Mouse (Mus musculus): ENCODE results near the gene Col5a1. TPM values are rescaled to one million over a fixed set of nuclear protein-coding genes. Genes with fewer than 3 reads are reported as not detected.

The Col5a1 gene
- polyA plus RNA-seq, 1 experiment from 2014 or later, result 25.6 TPM

DNA sequence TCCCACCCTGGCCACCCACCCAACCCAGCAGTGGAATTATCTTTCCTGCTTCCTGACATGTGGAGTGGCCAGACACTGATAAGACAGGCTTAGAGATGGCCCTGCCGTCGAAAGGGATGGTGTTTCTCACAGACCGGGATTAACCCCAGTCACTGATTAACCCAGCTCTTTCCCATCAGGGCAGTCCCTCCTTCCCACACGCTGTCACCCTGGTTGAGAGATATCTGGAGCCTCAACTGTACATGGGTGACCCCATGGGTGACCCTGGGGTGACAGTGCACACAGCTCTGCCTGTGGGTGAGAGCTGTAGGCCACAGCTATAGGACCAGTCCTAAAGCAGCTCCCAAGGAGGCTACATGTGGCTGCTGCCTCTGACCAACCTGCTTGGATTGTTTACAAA lies 15.2 kb upstream of the Col5a1 start:
- peaks cover 14% of the 10 kb centered on the region for H3K4me1 ChIP-seq (replicated peaks)
- H3K36me3 ChIP-seq, result no peaks in the 10 kb centered on the region
- peaks cover 11% of the 10 kb centered on the region; the same call in 1 of the 2 replicates for H3K27me3 ChIP-seq (ENCODE audit: insufficient read depth, poor library complexity, severe bottlenecking)
- no peak overlapping the region for H3K27ac ChIP-seq
- no peak overlapping the region for H3K4me3 ChIP-seq
- no peaks in the 10 kb centered on the region for H3K9me3 ChIP-seq
- WGBS, result 78% methylated on average over 4 of the region's 4 CpGs
- no peak for DNase-seq (ENCODE audit: low spot score)

DNA sequence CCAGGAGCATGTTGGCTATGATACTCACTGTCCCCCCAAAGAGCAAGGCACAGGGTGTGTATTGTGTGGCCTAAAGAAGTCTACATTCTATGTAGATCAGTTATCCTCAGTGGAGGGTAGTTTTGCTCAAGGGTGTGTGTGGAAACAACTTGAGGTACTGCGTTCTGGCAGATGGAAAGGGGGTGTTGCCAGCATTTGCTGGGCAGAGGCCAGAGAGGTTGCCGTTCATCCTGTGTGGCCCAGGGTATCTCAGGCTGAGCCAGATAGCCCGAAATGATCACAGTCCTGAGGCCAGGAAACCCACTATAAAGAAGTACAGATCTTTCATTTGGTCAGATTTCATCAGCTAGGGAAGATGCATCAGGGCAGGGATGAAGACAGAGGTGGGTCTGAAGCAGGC lies 13.9 kb upstream of the Col5a1 start:
- peaks cover 11% of the 10 kb centered on the region for H3K4me1 ChIP-seq (replicated peaks)
- DNase-seq (ENCODE audit: low spot score), result no peak
- WGBS, result 83% methylated on average over 3 of the region's 3 CpGs

GRCm38 (mm10) chr2:27873030-27873429 lies 13.2 kb upstream of the Col5a1 start:
- peaks cover 11% of the 10 kb centered on the region for H3K4me1 ChIP-seq (replicated peaks)
- no peaks in the 10 kb centered on the region for H3K9me3 ChIP-seq
- H3K4me3 ChIP-seq, result no peak overlapping the region
- 87% methylated on average over 5 of the region's 5 CpGs for WGBS
- no peak overlapping the region for H3K27ac ChIP-seq
- H3K36me3 ChIP-seq, result no peaks in the 10 kb centered on the region
- no peak for DNase-seq (ENCODE audit: low spot score)
- peaks cover 11% of the 10 kb centered on the region for H3K27me3 ChIP-seq (ENCODE audit: insufficient read depth, poor library complexity, severe bottlenecking)

More for the DNA sequence above, 13.9 kb upstream of the Col5a1 start:
- Histone ChIP-seq H3K9me3 (no peaks in the 10 kb centered on the region), H3K27ac (0 out of 2 replicates have a peak overlapping the region, but pooled peaks have one; percentile 8), H3K4me3 (no peak overlapping the region), H3K27me3 (ENCODE audit: insufficient read depth, poor library complexity, severe bottlenecking) (peaks cover 11% of the 10 kb centered on the region), H3K36me3 (no peaks in the 10 kb centered on the region)

DNA sequence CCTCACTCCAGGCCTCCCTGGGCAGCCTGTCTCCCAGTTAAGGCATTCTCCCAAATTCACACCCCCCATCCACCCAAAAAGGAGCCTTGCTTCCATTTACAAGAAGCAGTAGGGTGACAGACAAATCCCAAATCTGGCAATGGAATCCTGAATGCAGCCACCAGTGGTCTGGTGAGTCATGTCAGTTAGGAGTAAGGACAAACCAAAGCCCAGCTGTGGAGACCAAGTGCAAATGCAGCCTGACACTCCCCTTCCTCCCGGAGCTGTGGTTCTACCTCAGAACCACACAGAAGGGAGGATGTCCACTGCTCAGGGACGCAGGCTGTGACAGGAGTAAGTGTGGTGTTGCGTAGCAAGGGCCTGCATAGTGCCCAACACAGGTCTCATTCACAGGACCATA lies 11.6 kb upstream of the Col5a1 start:
- Histone ChIP-seq H3K4me1 (replicated peaks) (peaks cover 11% of the 10 kb centered on the region), H3K36me3 (no peaks in the 10 kb centered on the region), H3K27ac (no peak overlapping the region), H3K27me3 (ENCODE audit: insufficient read depth, poor library complexity, severe bottlenecking) (peaks cover 6% of the 10 kb centered on the region), H3K9me3 (no peaks in the 10 kb centered on the region), H3K4me3 (no peak overlapping the region)
- DNase-seq (ENCODE audit: low spot score), result no peak
- 85% methylated on average over 3 of the region's 3 CpGs for WGBS

GRCm38 (mm10) chr2:27875231-27875630 lies 11.0 kb upstream of the Col5a1 start:
- Histone ChIP-seq H3K9me3 (no peaks in the 10 kb centered on the region), H3K36me3 (no peaks in the 10 kb centered on the region), H3K4me3 (no peak overlapping the region), H3K4me1 (replicated peaks) (peaks cover 11% of the 10 kb centered on the region), H3K27me3 (ENCODE audit: insufficient read depth, poor library complexity, severe bottlenecking) (peaks cover 6% of the 10 kb centered on the region), H3K27ac (no peak overlapping the region)
- WGBS, result 68% methylated on average over 5 of the region's 5 CpGs
- DNase-seq (ENCODE audit: low spot score), result no peak

DNA sequence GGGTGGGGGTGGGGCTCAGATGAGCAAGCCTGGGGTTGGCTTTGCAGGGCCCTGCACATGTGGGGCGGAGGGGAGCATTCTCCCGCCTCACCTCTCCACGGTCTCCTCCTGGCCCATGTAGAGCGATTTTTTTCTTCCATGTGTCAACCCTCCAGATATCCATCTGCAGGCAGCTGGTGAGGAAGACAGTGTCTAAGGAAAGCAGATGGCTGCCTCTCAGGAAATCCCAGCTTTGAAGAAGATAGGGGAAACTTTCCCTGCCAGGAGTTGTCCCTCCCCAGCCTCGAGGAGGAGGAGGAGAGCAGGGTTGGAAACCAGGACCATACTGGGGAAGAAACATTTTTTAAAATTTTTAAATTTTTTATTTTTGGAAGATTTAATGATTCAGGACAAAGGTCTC lies 10.4 kb upstream of the Col5a1 start:
- H3K27me3 ChIP-seq (ENCODE audit: insufficient read depth, poor library complexity, severe bottlenecking), result peaks cover 6% of the 10 kb centered on the region
- DNase-seq (ENCODE audit: low spot score), result no peak
- no peak overlapping the region for H3K27ac ChIP-seq
- peaks cover 11% of the 10 kb centered on the region for H3K4me1 ChIP-seq (replicated peaks)
- H3K36me3 ChIP-seq, result no peaks in the 10 kb centered on the region
- no peak overlapping the region for H3K4me3 ChIP-seq
- H3K9me3 ChIP-seq, result no peaks in the 10 kb centered on the region
- 76% methylated on average over 5 of the region's 5 CpGs for WGBS

GRCm38 (mm10) chr2:27876724-27877504 lies 9.3 kb upstream of the Col5a1 start:
- peaks cover 6% of the 10 kb centered on the region for H3K27me3 ChIP-seq (ENCODE audit: insufficient read depth, poor library complexity, severe bottlenecking)
- no peak for DNase-seq (ENCODE audit: low spot score)
- no peaks in the 10 kb centered on the region for H3K9me3 ChIP-seq
- no peak overlapping the region for H3K4me3 ChIP-seq
- no peak overlapping the region for H3K27ac ChIP-seq
- no peaks in the 10 kb centered on the region for H3K36me3 ChIP-seq
- H3K4me1 ChIP-seq (replicated peaks), result peaks cover 14% of the 10 kb centered on the region
- WGBS, result 87% methylated on average over 13 of the region's 13 CpGs

DNA sequence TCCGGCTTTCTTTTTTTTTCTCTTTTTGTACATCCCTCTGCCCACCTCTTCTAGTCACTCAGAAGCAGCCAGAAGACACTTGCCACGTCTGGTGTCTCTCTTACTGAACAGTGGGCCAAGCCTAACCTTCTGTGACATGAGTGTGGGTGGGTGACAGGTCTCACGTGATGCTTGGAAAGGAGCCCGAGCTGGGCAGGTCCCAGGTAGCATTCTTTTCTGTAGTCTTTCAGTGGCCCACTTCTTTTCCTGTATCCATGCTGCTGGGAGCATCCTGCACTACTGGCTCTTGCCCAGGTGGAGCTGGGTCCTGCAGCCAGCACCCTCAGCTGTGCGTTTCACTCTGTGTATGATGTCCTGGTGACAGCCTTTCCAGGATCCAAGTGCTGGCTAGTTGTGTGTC lies 8.2 kb upstream of the Col5a1 start:
- Histone ChIP-seq H3K27ac (no peak overlapping the region), H3K4me1 (replicated peaks) (peaks cover 6% of the 10 kb centered on the region; the same call in 1 of the 2 replicates), H3K9me3 (no peaks in the 10 kb centered on the region), H3K36me3 (no peaks in the 10 kb centered on the region), H3K27me3 (ENCODE audit: insufficient read depth, poor library complexity, severe bottlenecking) (peaks cover 6% of the 10 kb centered on the region), H3K4me3 (no peak overlapping the region)
- WGBS, result 81% methylated on average over 5 of the region's 5 CpGs
- no peak for DNase-seq (ENCODE audit: low spot score)

GRCm38 (mm10) chr2:27883276-27883675 lies 2.9 kb upstream of the Col5a1 start:
- H3K4me3 ChIP-seq, result no peak overlapping the region
- no peak for DNase-seq (ENCODE audit: low spot score)
- no peaks in the 10 kb centered on the region for H3K9me3 ChIP-seq
- no peaks in the 10 kb centered on the region for H3K36me3 ChIP-seq
- H3K27me3 ChIP-seq (ENCODE audit: insufficient read depth, poor library complexity, severe bottlenecking), result peaks cover 30% of the 10 kb centered on the region
- H3K27ac ChIP-seq, result 0 out of 2 replicates have a peak overlapping the region, but pooled peaks have one; percentile 23
- WGBS, result 83% methylated on average over 7 of the region's 7 CpGs
- peaks cover 44% of the 10 kb centered on the region for H3K4me1 ChIP-seq (replicated peaks)

- no peaks in the 10 kb centered on the region for H3K9me3 ChIP-seq
- peaks cover 43% of the 10 kb centered on the region for H3K27me3 ChIP-seq (ENCODE audit: insufficient read depth, poor library complexity, severe bottlenecking)
- peaks cover 60% of the 10 kb centered on the region for H3K4me1 ChIP-seq (replicated peaks)
- peak overlapping the region; percentile 91 for H3K27ac ChIP-seq
- no peak for DNase-seq (ENCODE audit: low spot score)
- H3K4me3 ChIP-seq, result peak overlapping the region; percentile 75
- 9% methylated on average over 12 of the region's 12 CpGs for whole genome bisulfite sequencing
- H3K36me3 ChIP-seq, result no peaks in the 10 kb centered on the region
These were observed 623 bp upstream of the Col5a1 start for GRCm38 (mm10) chr2:27885456-27886147.

- under 1% methylated on average over 67 of the region's 67 CpGs for WGBS
- peaks cover 56% of the 10 kb centered on the region for H3K4me1 ChIP-seq (replicated peaks)
- H3K9me3 ChIP-seq, result no peaks in the 10 kb centered on the region
- H3K36me3 ChIP-seq, result no peaks in the 10 kb centered on the region
- peak overlapping the region; percentile 91 for H3K27ac ChIP-seq
- peak overlapping the region; percentile 75 for H3K4me3 ChIP-seq
- DNase-seq (ENCODE audit: low spot score), result peak; percentile 57
- peaks cover 43% of the 10 kb centered on the region for H3K27me3 ChIP-seq (ENCODE audit: insufficient read depth, poor library complexity, severe bottlenecking)
These were observed 609 bp downstream of the Col5a1 start for GRCm38 (mm10) chr2:27886608-27887460.

DNA sequence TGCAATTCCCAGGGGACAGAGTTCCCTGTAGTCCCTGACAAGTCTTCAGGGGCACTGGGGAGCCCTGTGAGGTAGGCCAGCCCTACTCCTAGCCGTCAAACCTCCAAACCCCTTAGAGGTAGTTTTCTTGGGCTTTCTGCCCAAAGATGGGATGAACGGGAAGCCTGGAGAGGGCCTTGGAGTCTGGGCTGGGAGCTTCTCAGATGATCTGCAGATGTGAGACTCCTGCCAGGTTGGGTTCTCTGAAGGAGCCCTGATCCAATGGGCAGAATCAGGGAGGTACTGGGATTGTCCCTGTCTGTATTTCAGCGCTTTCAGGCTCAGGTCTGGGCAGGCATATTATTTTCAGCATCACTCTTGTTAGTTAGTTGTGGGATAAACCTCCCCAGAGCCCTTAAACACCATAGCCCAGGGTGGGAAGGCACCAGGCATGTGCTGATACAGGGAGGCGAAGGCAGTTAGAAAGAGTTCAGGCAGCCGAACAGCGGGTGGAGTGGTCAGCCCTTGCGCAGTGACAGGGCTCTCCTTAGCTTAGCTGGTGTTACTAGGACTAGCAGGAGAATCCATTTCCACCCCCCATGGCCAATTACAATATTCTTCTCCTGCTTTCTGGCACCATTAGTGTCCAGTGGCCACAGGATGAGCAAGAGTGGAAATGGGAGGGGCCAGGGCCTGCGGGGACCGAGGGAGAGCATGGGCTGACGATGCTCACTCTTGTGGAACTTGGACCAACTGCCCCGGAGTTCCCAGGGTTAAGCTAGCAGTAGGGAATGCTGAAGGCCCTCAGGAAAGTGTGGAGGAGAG lies 1.4 kb downstream of the Col5a1 start:
- Histone ChIP-seq H3K4me1 (replicated peaks) (peaks cover 56% of the 10 kb centered on the region), H3K27me3 (ENCODE audit: insufficient read depth, poor library complexity, severe bottlenecking) (peaks cover 43% of the 10 kb centered on the region), H3K9me3 (no peaks in the 10 kb centered on the region), H3K36me3 (no peaks in the 10 kb centered on the region), H3K4me3 (peak overlapping the region; percentile 75), H3K27ac (peak overlapping the region; percentile 91)
- WGBS, result 15% methylated on average over 11 of the region's 11 CpGs
- peak; percentile 24 for DNase-seq (ENCODE audit: low spot score)
